Mouse (Mus musculus): ENCODE measurements at regions not wholly inside any gene's neighbourhood (a gene's known extent, or its start where the extent isn't known, plus 50 kb on each side); places are given as distances from the start of the nearest gene placed in this dataset.

DNA sequence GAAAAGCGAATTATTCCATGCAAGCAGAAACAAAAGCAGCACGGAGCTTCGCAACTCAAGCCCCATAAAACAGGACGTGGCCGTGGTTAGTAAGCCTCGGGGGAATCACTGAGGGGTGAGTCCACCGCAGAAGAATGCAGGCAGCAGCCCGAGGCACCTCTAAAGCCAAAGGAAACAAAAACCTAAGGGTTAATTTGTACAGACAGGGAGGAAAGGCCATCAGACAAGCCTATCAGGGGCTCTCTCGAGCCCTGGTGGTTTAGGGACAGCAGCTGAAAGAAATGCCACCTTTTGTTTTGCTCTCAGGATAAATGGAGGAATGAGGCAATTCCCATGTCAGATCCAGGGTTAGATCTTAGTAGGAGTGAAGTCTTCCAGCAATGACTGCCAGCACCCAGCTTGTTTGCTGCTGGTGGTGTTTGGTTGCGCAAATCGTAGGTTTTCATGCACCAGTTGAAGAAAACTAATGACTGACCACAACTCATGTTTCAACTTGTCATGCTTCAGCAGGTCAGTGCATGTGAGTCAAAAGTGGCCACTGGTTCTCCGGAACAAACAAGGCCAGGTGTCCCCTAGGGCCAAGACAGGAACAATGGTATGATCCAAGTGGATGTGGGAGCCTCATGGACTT lies 173.9 kb upstream of the Dapk1 start:
- DNase-seq, result peak; percentile 49

DNA sequence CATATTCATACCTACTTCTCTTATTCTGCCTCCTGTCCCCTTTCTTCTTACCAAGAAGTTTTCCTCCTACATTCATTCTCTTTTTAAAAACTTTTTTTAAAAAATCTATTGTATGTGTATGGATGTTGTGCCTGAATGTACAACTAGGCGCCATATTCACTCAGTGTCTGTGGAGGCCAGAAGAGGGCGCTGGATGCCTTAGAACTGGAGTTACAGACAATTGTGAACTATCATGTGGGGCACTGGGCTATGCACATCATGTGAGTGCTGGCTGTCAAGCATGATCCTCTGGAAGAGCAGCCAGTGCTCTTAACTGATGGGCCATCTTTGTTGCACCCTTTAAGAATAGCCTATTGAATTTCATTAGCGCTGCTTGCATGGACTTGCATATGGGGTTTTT lies 172.6 kb upstream of the Dapk1 start:
- no peak for DNase-seq

DNA sequence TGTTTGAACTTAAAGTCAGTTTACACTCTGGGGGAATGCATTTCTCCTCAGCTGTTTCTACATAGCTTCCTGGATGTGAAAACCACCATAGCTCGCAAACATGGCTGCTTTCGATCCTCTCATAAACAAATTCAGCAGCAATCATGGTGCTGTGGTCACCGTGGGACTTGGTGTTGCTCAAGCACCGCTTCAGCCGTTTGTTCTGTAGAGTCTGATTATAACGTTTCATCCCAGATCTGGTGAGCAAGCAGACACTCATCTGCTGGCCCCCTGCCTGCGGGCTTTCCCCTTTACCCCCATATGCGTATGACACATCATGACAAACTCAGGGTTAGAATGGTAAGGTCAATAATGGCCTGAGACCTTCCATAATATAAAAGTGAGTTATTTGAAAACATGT lies 170.3 kb upstream of the Dapk1 start:
- no peak for DNase-seq

DNA sequence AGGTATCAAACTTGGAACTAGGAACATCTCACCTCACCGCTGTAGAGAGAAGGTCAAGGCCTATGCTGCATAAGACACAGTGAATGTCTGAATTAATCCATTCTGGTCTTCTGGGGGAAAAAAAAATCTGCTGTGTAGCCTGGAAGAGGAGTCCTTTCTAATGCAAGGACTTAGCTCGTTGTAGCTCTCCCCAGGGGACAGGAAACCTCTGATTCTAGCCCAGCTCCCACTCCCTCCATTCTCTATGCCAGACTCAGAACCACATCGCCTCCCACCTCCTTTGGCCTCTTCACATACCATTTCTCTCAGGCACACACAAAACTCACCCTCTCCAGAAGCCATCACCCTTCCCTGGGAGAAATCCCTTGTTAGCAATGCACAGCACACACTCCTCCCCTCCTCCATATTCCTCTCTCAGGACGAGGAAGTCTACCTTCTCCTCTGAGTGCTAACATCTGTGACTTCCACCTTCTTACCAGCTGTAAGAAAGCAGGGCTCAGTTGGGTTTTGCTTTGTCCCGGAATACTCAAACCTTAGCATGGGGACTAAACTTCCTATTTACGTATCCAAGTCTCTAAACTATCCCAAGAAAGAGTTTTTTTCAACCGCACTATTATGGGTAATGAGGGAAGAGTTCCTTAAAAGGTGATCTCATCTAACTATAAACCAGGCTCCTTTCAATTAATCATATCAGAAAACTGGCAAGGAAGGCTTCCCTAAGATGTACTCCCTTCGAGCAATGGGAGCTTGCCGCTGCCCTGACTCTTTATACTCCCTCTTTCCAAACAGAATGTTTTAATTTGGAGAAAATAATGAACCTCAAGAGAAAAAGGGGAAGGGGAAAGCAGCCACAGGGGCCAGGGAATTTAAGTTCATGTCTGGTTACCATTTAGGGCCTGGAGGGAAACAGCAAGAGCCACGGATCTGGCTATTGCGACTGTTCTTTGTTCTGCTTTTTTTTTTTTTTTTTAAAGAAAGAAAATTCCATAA lies 167.2 kb upstream of the Dapk1 start:
- no peak for DNase-seq

DNA sequence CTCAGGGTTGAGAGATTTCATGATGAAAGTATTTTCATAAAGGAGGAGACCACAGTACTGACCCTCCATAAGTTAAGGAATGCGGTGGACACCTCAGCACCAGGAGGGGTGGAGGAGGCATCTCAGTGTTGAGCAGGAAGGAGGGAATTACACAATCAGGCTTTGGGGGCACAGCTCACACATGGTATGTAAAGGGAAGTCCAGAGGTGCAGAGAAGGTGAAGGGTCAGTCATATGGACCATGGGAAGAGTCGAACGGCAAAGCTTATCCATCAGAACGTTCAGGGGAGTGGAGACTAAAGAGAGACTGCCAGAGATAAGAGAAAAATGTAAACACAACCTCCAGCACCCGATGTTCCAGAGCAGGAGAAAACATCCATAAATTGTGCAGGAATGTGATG lies 166.4 kb upstream of the Dapk1 start:
- no peak for DNase-seq

DNA sequence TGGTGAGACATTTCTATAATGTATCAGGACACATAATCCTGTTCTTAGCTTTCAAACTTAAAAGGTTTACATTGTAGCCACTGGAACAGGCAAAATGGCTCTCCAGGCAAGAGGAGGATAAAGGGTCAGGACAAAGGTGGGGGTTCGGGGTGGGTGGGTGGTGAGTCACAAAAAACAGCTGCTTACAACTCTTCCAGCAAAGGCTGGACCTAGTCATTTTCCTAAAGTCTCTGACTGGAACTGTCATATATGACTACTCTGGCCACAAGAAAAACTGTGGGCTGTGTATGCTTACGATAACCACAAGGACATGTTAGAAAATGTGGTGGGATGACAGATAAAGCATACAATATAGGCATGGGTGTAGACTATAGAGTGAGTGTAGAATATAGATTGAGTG lies 163.6 kb upstream of the Dapk1 start:
- no peak for DNase-seq

DNA sequence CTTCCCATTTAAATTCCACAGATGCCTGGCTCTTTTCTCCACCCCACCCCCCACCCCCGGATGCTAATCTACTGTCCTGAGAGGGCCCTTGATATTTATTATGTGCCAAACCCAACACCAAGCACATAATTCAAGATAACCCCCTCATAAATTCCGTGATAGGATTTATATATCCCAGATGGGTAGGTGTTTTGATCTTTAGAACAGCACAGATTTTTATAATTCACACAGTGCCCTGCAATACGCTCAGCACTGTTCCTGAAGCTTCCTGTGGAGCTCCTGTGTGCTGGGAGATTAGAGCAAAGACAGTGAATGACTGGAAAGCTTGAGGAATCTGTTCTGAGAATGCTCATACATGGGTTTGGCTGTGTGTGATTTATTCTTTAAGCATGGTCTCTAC lies 161.2 kb upstream of the Dapk1 start:
- DNase-seq, result no peak

DNA sequence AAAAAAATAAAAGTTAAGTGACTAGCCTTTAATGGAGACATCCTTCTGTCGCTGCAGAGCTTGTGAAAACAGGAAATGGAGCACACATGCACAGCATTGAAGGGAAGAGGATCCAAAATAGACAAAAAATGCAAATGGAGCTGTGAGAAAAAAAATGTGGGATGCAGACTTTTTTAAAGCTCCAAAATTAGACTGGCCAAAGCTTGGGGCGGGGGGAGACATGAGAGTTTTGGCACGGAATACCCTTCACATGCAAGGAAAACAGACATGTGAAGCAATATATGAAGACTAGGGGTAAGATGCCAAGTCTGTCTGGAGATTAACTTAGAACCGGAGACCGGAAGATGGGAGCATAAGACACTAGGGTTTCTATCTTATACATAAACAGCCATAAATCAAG lies 156.6 kb upstream of the Dapk1 start:
- DNase-seq, result no peak

DNA sequence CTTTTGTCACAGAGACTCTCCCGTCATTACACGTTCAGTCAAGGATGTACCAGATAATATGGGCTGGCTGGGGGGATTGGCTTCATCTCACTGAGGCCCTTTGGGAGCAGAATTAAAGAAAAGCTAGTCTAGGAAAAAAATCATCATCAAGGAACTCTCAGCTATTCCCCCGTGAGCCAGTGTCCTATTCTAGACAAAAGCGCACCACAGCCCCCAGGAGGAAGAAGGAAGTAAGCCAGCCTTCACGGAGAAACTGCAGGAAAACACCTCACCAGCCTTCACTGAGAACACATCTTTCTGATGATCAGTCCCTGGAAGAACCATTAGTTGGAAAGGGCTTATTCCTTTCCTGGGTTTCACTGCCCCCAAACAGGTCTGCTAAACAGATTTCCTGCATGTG lies 154.8 kb upstream of the Dapk1 start:
- peak; percentile 51 for DNase-seq

DNA sequence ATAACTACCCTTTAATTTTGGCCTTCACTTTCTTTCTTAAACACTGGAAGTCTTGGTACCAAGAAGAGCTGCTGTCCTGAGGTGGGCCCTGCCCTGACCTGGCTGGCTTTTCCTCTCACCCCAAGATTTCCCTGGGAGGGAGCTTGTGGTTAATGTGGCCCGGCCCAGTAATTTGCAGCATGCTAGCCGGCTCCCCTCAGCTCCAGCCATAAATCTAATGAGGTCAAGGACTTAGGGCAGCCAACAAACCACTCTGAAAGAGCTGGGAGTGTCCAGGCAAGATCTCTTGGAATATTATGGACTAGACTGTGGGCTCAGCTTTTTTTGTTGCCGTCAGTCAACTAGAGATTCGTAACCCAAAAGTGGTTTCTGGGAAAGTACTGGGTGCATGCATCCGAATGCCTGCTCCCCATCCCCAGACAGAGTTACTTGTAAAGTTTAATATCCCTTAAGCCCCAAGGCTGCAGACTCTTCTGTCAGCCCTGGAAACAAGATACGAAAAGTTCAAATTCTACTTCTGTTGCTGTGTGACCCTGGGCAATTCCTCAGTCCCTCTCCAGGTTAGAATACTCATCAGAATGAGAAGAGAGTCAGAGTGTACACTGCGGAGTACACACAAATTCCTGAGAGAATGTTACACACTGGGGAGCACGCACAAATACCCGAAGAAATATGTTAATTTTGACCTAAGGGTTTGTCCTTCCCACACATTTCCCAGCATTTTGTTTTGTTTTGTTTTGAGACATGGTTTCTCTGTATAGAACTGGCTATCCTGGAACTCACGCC lies 150.8 kb upstream of the Dapk1 start:
- DNase-seq, result peak; percentile 36

DNA sequence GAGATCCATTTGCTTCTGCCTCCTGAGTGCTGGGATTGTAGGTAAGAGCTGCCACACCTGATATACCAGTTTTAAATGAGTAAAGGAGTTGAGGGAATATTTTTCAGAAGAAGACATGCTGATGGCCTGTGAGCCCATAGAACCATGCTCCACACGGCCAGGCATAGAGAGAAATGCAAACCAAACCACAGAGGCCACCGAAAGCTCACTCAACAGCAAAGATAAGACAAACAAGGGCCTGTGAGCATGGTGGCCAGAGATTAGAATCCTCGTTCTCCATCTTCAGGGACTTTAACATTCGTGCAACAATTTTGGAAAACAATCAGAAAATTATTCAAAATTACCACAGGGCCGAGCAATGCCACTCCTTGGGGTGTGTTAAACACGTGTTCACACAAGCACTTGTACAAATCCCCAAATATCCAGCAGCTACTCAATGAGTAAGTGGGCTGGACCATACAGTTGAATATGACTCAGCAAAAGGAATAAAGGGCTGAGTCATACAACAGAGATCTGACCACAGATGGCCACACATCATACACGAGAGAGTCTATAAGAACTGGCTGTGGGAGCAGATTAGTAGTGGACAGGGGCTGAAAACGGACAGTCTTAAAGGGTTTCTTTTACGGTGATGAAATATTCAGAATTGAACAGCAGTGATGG lies 147.8 kb upstream of the Dapk1 start:
- no peak for DNase-seq

DNA sequence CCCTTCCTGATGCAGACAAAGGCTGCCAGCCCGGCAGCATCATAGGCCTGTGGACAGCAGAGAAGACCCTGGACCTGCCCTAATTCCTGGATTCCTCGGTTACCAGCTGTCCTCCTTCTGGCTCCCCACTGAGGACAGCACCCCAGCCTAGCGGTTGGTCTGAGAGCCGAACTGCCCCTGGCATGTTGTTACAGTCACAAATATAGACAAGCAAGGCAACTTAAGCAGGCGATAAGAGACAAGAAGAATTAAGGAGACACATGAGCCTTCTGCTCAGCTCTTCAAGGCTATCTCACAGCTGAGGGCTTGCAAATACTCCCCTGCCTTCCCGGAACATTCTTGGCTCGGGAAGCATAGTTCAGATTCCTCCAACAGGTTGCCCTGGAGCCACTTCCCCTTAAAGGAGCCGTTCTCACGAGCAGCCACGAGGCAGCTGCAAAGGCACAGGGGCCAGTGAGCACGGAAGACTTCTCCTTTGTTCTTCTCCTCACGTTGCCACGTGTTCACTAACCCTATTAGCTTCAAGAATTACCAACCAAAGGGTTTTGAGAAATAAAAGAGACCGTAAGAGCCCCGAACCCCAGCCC lies 146.6 kb upstream of the Dapk1 start:
- peak; percentile 45 for DNase-seq

DNA sequence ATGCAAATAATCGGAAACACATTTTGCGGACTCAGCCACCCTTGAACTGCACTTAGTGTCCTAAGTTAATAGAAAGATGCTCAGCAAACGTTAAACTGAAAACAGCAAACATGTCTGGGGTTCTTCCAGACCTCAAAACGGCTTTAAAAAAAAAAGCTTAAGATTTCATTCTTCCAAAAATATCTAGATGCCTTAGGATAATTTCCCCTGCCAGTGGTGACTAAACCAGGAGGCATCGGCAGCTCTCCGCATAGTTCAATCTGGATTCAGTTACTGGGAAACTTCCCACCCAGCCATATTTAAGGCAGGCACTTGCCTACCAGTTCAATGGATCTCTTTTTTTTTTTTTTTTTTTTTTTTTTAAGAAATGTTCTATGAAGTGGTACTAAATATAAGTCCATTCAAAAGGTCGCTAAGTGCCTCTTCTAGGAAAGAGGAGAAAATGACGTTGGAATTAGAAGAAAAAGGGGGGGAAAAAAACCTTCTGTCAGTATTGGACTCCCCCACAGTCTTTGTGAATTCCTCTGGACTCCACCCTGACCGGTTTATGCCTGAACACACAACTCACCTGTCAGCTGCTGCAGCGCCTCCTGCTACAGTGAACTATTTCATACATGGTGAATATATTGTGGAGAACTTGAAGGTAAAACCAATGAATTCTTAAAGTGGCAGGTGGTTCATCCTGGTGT lies 145.7 kb upstream of the Dapk1 start:
- no peak for DNase-seq

DNA sequence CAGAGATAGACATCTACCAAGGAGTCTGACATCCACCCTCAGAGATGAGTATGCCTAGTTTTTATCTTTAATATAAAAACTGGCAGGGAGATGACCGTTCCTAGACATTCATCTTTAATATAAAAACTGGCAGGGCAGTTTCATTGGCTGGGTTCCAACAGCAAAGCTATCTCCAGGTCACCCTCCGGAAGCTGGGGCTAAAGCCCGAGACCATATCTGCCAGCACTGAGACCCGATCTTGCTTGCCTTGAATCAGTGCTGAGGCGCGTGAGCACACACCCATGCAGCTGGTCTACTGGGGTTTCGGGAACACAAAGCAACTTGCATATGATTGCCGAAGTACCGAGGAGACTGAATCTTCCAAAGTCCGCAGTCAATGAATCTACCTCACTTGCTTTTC lies 144.5 kb upstream of the Dapk1 start:
- DNase-seq, result no peak

DNA sequence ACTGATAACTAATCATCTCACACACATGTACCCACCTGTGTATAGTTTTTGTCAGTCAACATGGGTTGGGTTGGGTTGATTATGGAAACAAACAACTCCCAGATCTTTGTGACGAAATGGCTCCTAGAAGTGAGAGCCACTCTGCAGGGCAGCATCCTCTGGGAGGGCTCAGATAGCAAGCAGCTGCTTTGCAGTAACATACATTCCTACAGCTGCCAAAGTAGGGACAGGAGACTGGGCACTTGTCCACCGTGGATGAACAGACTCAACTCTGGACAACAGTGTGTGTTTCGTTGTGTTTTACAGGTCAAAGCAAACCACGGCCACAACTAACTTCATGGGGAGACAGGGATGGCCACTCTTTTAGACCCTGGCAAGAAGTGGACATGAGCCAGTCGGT lies 142.7 kb upstream of the Dapk1 start:
- DNase-seq, result no peak

DNA sequence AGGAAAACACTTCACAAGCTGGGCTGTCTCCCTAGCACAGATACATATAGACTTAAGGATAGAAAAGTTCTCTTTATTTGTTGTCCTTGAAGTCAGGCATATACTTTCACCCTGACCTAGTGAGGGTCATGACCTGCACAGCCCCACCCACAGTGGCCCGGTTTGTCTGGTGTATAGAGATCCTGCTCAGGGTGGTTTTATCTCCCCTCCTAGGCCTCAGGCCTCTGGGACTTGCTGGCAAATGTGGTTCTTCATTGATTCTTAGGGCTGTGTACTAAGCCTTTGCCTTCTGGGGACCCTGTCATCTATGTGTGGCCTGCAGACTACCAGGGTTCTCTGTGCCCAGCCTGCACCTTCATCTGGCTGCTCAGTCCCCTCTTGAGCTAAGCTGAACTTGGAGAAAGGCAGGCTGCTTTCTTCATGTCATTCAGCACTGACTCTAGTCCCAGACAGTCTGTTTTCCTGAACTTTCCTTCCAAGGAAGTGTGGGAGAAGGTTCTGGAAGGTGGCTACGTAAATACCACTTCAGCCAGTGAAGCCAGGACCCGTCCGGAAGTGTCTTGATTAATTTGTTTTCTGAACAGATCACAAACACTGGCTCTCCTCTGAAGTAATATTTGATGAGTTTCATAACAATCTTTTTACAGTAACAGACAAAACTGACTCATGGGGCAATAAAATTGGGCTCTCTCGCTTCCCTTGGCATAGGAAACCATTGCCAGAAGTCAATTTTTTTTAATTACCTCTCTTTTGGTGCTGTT lies 135.0 kb upstream of the Dapk1 start:
- DNase-seq, result no peak

DNA sequence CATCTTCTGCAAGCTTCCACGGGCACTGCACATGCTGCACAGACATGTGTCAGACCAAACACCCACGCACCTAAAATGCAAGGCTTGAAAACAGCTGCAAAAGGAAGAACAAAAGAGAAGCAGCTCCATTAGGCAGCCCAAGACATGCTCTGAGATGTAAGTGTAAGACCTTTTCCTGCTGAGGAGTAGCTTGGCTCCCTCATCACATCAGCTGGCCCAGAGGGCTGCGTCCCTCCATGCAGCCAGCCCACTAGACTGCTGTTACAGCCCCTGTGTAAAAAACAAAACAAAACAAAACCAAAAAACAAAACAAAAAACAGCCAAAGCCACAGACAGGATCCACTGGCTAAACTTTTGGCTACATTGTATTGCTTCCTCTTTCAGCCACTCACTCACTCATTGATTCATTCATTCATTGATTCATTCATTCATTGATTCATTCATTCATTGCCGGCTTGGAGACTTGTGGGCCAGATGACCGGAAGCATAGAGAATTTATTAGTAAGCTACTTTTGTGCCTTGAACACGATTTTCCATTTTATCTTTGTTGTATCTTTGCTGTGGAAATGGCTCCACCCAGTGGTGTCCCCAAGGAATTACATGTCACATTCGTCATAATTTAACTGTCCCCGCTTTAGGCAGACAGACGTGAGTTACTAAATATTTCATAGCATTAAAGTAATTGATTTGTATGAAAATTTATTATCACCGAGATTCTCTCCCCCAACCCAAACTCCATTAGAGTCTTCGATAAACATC lies 133.7 kb upstream of the Dapk1 start:
- DNase-seq, result no peak

DNA sequence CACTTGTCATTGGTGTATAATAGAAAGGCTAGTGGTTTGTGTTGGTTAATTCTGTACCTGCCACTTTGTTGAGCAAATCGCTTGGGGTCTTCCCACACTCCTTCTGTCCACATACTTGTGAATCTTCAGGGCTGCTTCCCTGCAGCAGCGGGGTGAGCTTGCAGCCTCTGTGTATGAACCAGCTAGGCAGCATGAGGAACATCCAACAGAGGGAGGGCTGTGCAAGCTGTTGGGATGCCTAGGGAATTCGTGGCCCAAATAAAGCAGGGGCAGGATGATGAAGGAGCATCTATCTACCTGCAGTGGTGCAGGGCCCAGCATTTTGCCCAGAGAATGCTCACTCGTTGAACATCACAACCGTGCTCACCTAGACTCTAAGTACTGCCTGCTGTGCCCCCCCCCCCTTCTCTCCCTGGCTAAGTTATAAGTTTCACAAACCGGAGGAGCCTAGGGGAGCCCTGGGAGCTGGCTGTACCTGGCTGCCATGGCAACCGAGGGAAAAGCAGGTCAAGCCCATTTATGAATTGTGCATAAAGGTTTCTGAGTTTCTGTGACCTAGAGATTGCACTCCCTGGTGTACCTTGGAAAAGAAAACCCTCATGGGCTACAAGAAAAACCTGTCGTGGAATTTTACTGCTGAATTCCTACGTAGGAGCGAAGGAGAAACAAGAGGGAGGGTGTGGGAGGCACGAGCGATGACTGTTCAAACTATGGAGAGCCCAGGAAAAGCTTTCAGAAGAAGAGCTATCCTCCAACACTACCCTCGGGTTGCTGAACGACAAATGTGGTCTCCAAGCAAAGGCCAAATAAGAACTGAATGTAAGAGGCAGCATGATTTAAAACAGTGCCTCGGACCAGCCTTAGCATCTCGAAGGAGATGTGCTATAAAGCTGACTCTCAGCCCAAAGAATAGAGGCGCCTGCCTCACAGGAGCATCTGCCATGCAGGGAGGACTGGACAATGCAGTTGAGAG lies 131.0 kb upstream of the Dapk1 start:
- DNase-seq, result no peak

DNA sequence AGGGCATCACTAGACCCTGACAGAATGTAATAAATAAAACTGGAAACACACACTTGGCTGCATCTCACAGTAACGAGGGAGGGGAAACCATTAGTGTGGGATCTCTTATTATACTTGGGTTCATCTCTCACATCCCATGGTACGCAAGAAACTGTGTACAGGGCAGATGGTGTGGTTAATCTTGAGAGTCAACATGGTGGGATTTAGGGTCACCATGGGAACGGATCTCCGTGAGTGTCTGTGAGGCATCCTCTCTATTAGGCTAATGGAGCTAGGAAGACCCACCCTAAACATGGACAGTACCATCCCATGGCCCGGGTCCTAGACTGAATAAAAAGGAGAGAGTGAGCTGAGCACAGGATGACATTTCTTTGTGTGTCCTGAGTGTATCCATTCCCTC lies 130.1 kb upstream of the Dapk1 start:
- DNase-seq, result no peak

Data from gastrocnemius, postnatal 25 days (tissue).